Mouse (Mus musculus) liver, embryonic 14.5 days (tissue): ENCODE data around the gene Fkrp. TPM values are rescaled to one million over a fixed set of nuclear protein-coding genes. Genes with fewer than 3 reads are reported as not detected.

Source experiments
- ATAC-seq: fragments of 200-750 bp; cut with Nextera tagmentation; 2 replicates; pipeline ENCODE4 v1.8.0; 2017; ENCODE audit warnings: moderate number of reproducible peaks, mild to moderate bottlenecking, moderate library complexity; ENCODE audit not compliant: insufficient read depth
- DNase-seq, 3 experiments: peaks; one replicate each; pipeline ENCODE4 v3.0.0-alpha.2; 2012 to 2013; ENCODE audit warnings: low read depth in 3 of 3, low spot score in 3 of 3
- H3K27ac ChIP-seq: fragments of 300-500 bp; sonication (generic); 2 replicates; pipeline ENCODE4 v1.5.1; 2014; ENCODE audit warnings: moderate library complexity, mild to moderate bottlenecking, control low read depth, inconsistent platforms
- H3K27me3 ChIP-seq: fragments of 300-500 bp; sonication (generic); 2 replicates; pipeline ENCODE4 v1.6.1; 2014; ENCODE audit warnings: mild to moderate bottlenecking, low read length, moderate library complexity; ENCODE audit not compliant: control insufficient read depth, insufficient read depth
- H3K36me3 ChIP-seq: fragments of 300-500 bp; sonication (generic); replicated peaks from 2 replicates; pipeline ENCODE4 v1.6.1; 2014; ENCODE audit warnings: low read depth; ENCODE audit not compliant: control insufficient read depth, insufficient read depth
- H3K4me1 ChIP-seq, 2 experiments: fragments of 200-500 bp in 1 of 2; fragments of 300-500 bp in 1 of 2; sonication (generic) in 1 of 2; replicated peaks; 2 replicates each; pipeline ENCODE4 v1.6.1; 2012 to 2014; ENCODE audit warnings: antibody characterized with exemption in 1 of 2, inconsistent platforms in 1 of 2, low read length in 1 of 2; ENCODE audit not compliant: control insufficient read depth in 2 of 2, insufficient read depth in 2 of 2
- H3K4me2 ChIP-seq: fragments of 300-500 bp; sonication (generic); 2 replicates; pipeline ENCODE4 v1.6.1; 2014; ENCODE audit warnings: low read depth, mild to moderate bottlenecking, control low read depth, moderate library complexity
- H3K4me3 ChIP-seq, 2 experiments: fragments of 200-500 bp in 1 of 2; fragments of 300-500 bp in 1 of 2; sonication (generic) in 1 of 2; 2 replicates each; pipeline ENCODE4 v1.5.1; 2012 to 2014; ENCODE audit warnings: low read depth in 2 of 2, low read length in 2 of 2, mild to moderate bottlenecking in 2 of 2, control low read depth in 1 of 2, inconsistent platforms in 1 of 2, moderate library complexity in 1 of 2; ENCODE audit not compliant: insufficient read depth in 1 of 2
- H3K9ac ChIP-seq: fragments of 300-500 bp; sonication (generic); replicated peaks from 2 replicates; pipeline ENCODE4 v1.6.1; 2014; ENCODE audit warnings: mild to moderate bottlenecking, control low read depth, moderate library complexity
- H3K9me3 ChIP-seq: fragments of 300-500 bp; sonication (generic); 2 replicates; pipeline ENCODE4 v1.6.1; 2016; ENCODE audit warnings: low read length, mixed read lengths; ENCODE audit not compliant: control insufficient read depth
- CTCF ChIP-seq: IDR thresholded peaks from 2 replicates; pipeline ENCODE4 v1.5.1; 2016; ENCODE audit warnings: antibody characterized with exemption, low read depth, control low read depth
- EP300 ChIP-seq: IDR thresholded peaks from 2 replicates; pipeline ENCODE4 v1.6.1; 2016; ENCODE audit warnings: antibody characterized with exemption, low read depth
- WGBS: fragments of 180-500 bp; shearing (Covaris S2); extraction: QIAGEN DNeasy Blood & Tissue Kit; methylation state at CpG from one replicate; pipeline ENCODE4 v1.1.7; 2014; ENCODE audit not compliant: insufficient replicate concordance; 5-methylcytosine and 5-hydroxymethylcytosine counted together
- polyA plus RNA-seq, 2 experiments: library from polyadenylated mRNA; depleted of rRNA in 1 of 2; stranded (reverse) in 1 of 2; unstranded in 1 of 2; fragments of >200 nt; fragmentation: Nextera tagmentation in 1 of 2; extraction: Ambion mirVana in 1 of 2; gene quantifications; 2 replicates each; pipeline versions ENCODE4 v1.2.1 to v1.2.3; 2012 to 2014

Fkrp gene
- polyA plus RNA-seq, 2 experiments: 5.6 to 7.2 TPM

GRCm38 (mm10) chr7:16841078-16841477 is 24.5 kb upstream of the Fkrp start:
- no peaks in the 10 kb centered on the region for H3K9me3 ChIP-seq
- H3K27me3 ChIP-seq: no peaks in the 10 kb centered on the region
- H3K4me1 ChIP-seq: peaks cover 16 to 17% of the 10 kb centered on the region in 2 experiments
- no peak for ATAC-seq
- peaks cover 19% of the 10 kb centered on the region for H3K36me3 ChIP-seq
- no peak overlapping the region for H3K27ac ChIP-seq
- H3K4me3 ChIP-seq: no peak overlapping the region
- no peak for DNase-seq
- H3K9ac ChIP-seq: no peak overlapping the region
- H3K4me2 ChIP-seq: no peak overlapping the region
- no peak for TF ChIP-seq CTCF
- WGBS: 59% methylated on average over 4 of the region's 4 CpGs

- DNase-seq (no peak), ATAC-seq (no peak)
- Histone ChIP-seq H3K9ac (no peak overlapping the region), H3K4me1 (peaks cover 11 to 16% of the 10 kb centered on the region in 2 experiments), H3K27me3 (no peaks in the 10 kb centered on the region), H3K4me3 (no peak overlapping the region), H3K36me3 (peaks cover 19% of the 10 kb centered on the region), H3K27ac (no peak overlapping the region), H3K9me3 (no peaks in the 10 kb centered on the region), H3K4me2 (no peak overlapping the region)
- TF ChIP-seq CTCF (no peak), EP300 (no peak)
- 67% methylated on average over 2 of the region's 2 CpGs for WGBS
Observed at GRCm38 (mm10) chr7:16840109-16840491, 23.6 kb upstream of the Fkrp start.

GRCm38 (mm10) chr7:16839427-16840108 is 23.0 kb upstream of the Fkrp start:
- Histone ChIP-seq H3K36me3 (peaks cover 25% of the 10 kb centered on the region), H3K9ac (no peak overlapping the region), H3K4me1 (peaks cover 7 to 14% of the 10 kb centered on the region in 2 experiments), H3K4me3 (no peak overlapping the region), H3K4me2 (no peak overlapping the region), H3K9me3 (no peaks in the 10 kb centered on the region), H3K27ac (no peak overlapping the region), H3K27me3 (no peaks in the 10 kb centered on the region)
- TF ChIP-seq EP300: no peak
- TF ChIP-seq CTCF: no peak
- ATAC-seq: no peak
- no peak for DNase-seq
- WGBS: 89% methylated on average over 12 of the region's 12 CpGs

DNA sequence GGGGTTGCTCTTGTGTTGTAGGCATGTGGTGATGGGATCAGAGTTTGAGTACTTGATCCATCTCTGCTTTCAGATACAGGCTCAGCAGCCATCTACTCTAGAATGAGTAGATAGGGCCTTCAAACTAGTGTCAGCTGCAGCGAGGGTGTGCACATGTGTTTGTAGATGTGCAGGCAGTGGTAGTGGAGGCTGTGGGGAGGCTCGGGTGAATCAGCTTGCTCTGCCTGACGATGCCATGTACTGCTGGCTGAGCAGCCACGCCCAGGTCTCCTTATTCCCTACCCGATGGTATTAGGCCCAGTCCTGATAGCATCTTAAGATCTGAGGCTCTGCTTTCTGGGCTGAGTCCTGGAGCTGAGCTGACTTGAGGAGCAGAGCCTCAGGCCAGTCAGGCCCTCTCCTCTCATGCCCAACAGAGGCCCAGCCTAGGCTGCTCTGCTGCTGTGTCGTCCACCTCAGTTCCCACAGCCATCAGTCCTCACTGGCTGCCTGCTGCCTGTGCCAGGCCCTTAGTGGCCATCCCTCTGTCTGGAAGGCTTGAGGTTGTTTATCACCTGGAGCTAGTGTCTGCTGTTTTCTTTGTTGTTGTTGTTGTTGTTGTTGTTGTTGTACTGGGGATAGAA is 22.4 kb upstream of the Fkrp start:
- no peak overlapping the region for H3K9ac ChIP-seq
- no peak overlapping the region for H3K27ac ChIP-seq
- no peak for DNase-seq
- H3K4me1 ChIP-seq: peaks cover under 1 to 9% of the 10 kb centered on the region in 2 experiments
- H3K4me3 ChIP-seq: no peak overlapping the region
- no peak overlapping the region for H3K4me2 ChIP-seq
- peaks cover 26% of the 10 kb centered on the region for H3K36me3 ChIP-seq
- no peak for TF ChIP-seq EP300
- ATAC-seq: no peak
- H3K9me3 ChIP-seq: no peaks in the 10 kb centered on the region
- no peaks in the 10 kb centered on the region for H3K27me3 ChIP-seq
- 43% methylated on average over 6 of the region's 6 CpGs for WGBS

DNA sequence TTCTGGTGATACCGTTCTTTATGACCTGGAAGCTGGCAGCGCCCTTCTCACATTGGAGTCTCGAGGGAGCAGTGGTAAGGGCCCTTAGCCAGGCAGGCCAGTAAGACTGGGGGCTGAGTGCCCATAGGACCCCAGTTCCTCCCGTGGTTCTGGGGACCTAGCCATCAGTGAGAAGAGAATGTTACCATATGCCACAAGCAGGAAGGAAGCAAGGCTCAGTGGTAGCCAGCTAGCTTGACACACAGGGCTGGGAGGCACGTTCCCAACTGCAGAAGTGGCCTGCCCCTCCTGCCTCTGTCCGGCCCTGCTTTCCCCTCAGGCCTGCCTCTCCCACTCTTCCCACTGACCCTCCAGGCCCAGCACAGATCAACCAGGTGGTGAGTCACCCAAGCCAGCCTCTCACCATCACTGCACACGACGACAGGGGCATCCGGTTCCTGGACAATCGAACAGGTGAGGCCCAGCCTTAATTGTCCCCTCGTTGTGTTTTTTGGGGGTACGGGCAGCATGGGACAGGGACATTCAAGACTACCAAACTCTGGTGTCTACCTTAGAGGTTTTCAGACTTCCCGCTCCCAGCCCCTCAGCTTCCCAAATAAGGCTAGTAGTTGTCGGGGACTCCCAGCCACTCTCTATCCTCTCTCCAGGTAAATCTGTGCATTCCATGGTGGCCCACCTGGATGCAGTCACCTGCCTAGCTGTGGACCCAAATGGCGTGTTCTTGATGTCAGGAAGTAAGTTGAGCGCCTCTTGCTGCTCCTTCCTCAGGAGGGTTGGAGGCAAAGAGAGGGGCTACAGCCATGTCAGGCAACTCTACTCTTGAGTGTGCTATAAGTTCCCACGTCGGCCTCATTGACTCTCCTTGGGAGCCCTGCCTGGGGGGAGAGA is 21.6 kb upstream of the Fkrp start:
- no peak for ATAC-seq
- H3K36me3 ChIP-seq: peaks cover 33% of the 10 kb centered on the region

More for the DNA sequence above, 21.6 kb upstream of the Fkrp start:
- H3K4me3 ChIP-seq: no peak overlapping the region
- H3K4me1 ChIP-seq: peaks cover 0 to 5% of the 10 kb centered on the region in 2 experiments; a peak in 2 of 4 replicates
- 80% methylated on average over 18 of the region's 18 CpGs for WGBS
- no peak for DNase-seq
- H3K27ac ChIP-seq: no peak overlapping the region
- H3K9me3 ChIP-seq: no peaks in the 10 kb centered on the region
- no peak overlapping the region for H3K9ac ChIP-seq
- H3K27me3 ChIP-seq: no peaks in the 10 kb centered on the region
- TF ChIP-seq CTCF (no peak), EP300 (no peak)
- no peak overlapping the region for H3K4me2 ChIP-seq
